Mouse (Mus musculus) kidney, embryonic 16.5 days (tissue): ENCODE measurements around the gene Rps10. TPM values are rescaled to one million over a fixed set of nuclear protein-coding genes. Genes with fewer than 3 reads are reported as not detected.

Experiments used
- ATAC-seq: fragments of 200-750 bp; cut with Nextera tagmentation; 2 replicates; pipeline ENCODE4 v1.8.0; 2017; ENCODE audit warnings: moderate TSS enrichment; ENCODE audit not compliant: low FRiP score, low TSS enrichment
- H3K27ac ChIP-seq: fragments of 300-500 bp; sonication (generic); 2 replicates; pipeline ENCODE4 v1.5.1; 2014; ENCODE audit warnings: low read length
- H3K27me3 ChIP-seq: fragments of 300-500 bp; sonication (generic); 2 replicates; pipeline ENCODE4 v1.6.1; 2014; ENCODE audit warnings: low read length, control low read depth, mixed read lengths; ENCODE audit not compliant: insufficient read depth
- H3K36me3 ChIP-seq: fragments of 300-500 bp; sonication (generic); 2 replicates; pipeline ENCODE4 v1.6.1; 2014; ENCODE audit warnings: low read length, control low read depth, mixed read lengths; ENCODE audit not compliant: insufficient read depth
- H3K4me1 ChIP-seq: fragments of 300-500 bp; sonication (generic); 2 replicates; pipeline ENCODE4 v1.6.1; 2014; ENCODE audit warnings: low read length, control low read depth, mixed read lengths; ENCODE audit not compliant: insufficient read depth
- H3K4me2 ChIP-seq: fragments of 300-500 bp; sonication (generic); replicated peaks from 2 replicates; pipeline ENCODE4 v1.6.1; 2014; ENCODE audit warnings: low read depth, low read length
- H3K4me3 ChIP-seq: fragments of 300-500 bp; sonication (generic); 2 replicates; pipeline ENCODE4 v1.5.1; 2014; ENCODE audit warnings: mild to moderate bottlenecking, low read length
- H3K9ac ChIP-seq: fragments of 300-500 bp; sonication (generic); replicated peaks from 2 replicates; pipeline ENCODE4 v1.6.1; 2014; ENCODE audit warnings: low read length
- H3K9me3 ChIP-seq: fragments of 300-500 bp; sonication (generic); 2 replicates; pipeline ENCODE4 v1.6.1; 2016; ENCODE audit warnings: low read length, control low read depth
- WGBS: fragments of 180-500 bp; shearing (Covaris S2); extraction: QIAGEN DNeasy Blood & Tissue Kit; methylation state at CpG from one replicate; pipeline ENCODE4 v1.1.7; 2014; 5-methylcytosine and 5-hydroxymethylcytosine counted together
- polyA plus RNA-seq: library from polyadenylated mRNA; unstranded; fragments of >200 nt; fragmentation: Nextera tagmentation; extraction: Ambion mirVana; gene quantifications from 2 replicates; pipeline ENCODE4 v1.2.1, GENCODE M21; 2015

Rps10 gene
- polyA plus RNA-seq, 1 experiment from 2014 or later = 825 TPM

- Histone ChIP-seq H3K9ac (no peak overlapping the region), H3K36me3 (peaks cover 40% of the 10 kb centered on the region), H3K4me3 (no peak overlapping the region), H3K4me2 (no peak overlapping the region), H3K27me3 (no peaks in the 10 kb centered on the region), H3K4me1 (peaks cover 29% of the 10 kb centered on the region), H3K27ac (no peak overlapping the region), H3K9me3 (no peaks in the 10 kb centered on the region)
- WGBS = 81% methylated on average over 2 of the region's 2 CpGs
- peak; percentile 37; the same call in 1 of the 2 replicates for ATAC-seq
These were observed 7.0 kb downstream of the Rps10 start for GRCm38 (mm10) chr17:27629249-27630020.

GRCm38 (mm10) chr17:27628376-27628775 is 8.1 kb downstream of the Rps10 start:
- 90% methylated on average over 8 of the region's 8 CpGs for WGBS
- H3K9me3 ChIP-seq = no peaks in the 10 kb centered on the region
- H3K4me1 ChIP-seq = peaks cover 27% of the 10 kb centered on the region
- H3K9ac ChIP-seq = no peak overlapping the region
- peaks cover 34% of the 10 kb centered on the region for H3K36me3 ChIP-seq
- ATAC-seq = no peak
- H3K4me2 ChIP-seq = no peak overlapping the region
- H3K27ac ChIP-seq = no peak overlapping the region
- no peaks in the 10 kb centered on the region for H3K27me3 ChIP-seq
- no peak overlapping the region for H3K4me3 ChIP-seq

DNA sequence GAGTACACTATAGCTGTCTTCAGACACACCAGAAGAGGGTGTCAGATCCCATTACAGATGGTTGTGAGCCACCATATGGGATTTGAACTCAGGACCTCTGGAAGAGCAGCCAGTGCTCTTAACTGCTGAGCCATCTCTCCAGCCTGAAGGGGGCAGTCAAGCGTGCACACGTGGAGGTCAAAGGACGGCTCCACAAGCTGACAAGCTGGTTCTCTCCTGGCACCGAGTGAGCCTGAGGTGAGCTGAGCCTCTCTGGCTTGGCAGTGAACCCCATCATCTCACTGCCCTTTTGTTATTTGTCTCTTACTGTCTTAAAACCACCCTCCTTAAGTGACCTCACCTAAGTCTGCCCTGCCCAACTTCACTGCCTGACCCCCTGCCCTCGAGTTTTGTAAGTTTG is 9.0 kb downstream of the Rps10 start:
- Histone ChIP-seq H3K27me3 (no peaks in the 10 kb centered on the region), H3K9ac (no peak overlapping the region), H3K9me3 (no peaks in the 10 kb centered on the region), H3K4me1 (peaks cover 18% of the 10 kb centered on the region), H3K27ac (no peak overlapping the region), H3K36me3 (peaks cover 25% of the 10 kb centered on the region), H3K4me3 (no peak overlapping the region), H3K4me2 (no peak overlapping the region)
- ATAC-seq = no peak
- 48% methylated on average over 5 of the region's 5 CpGs for WGBS

GRCm38 (mm10) chr17:27626681-27627080 is 9.8 kb downstream of the Rps10 start:
- Histone ChIP-seq H3K27ac (no peak overlapping the region), H3K4me2 (no peak overlapping the region), H3K9ac (no peak overlapping the region), H3K4me1 (peaks cover 16% of the 10 kb centered on the region), H3K27me3 (no peaks in the 10 kb centered on the region), H3K4me3 (no peak overlapping the region), H3K9me3 (no peaks in the 10 kb centered on the region), H3K36me3 (peaks cover 18% of the 10 kb centered on the region)
- 34% methylated on average over 5 of the region's 5 CpGs for WGBS
- ATAC-seq = no peak

- no peak for ATAC-seq
- peaks cover 21% of the 10 kb centered on the region for H3K4me1 ChIP-seq
- 52% methylated on average over 7 of the region's 7 CpGs for WGBS
These were observed 10.8 kb downstream of the Rps10 start for GRCm38 (mm10) chr17:27625455-27626251.

GRCm38 (mm10) chr17:27623360-27624326 is 12.8 kb downstream of the Rps10 start, which contains the start of gene Nudt3:
TSS of gene Nudt3 (minus strand) at chr17:27623495.
- H3K4me1 ChIP-seq = peaks cover 26% of the 10 kb centered on the region
- 7% methylated on average over 86 of the region's 91 CpGs for WGBS
- H3K27ac ChIP-seq = peak within 1 kb of the TSS; percentile 87
- no peaks in the 10 kb centered on the region for H3K27me3 ChIP-seq
- ATAC-seq = peak; percentile 94
- H3K9ac ChIP-seq = peak within 1 kb of the TSS; percentile 93
- H3K4me2 ChIP-seq = peak within 1 kb of the TSS; percentile 73
- H3K36me3 ChIP-seq = no peaks in the 10 kb centered on the region
- peak within 1 kb of the TSS; percentile 78 for H3K4me3 ChIP-seq
- no peaks in the 10 kb centered on the region for H3K9me3 ChIP-seq

More at GRCm38 (mm10) chr17:27625455-27626251, 10.8 kb downstream of the Rps10 start:
- no peak overlapping the region for H3K4me2 ChIP-seq
- H3K4me3 ChIP-seq = no peak overlapping the region
- H3K27me3 ChIP-seq = no peaks in the 10 kb centered on the region
- H3K9ac ChIP-seq = no peak overlapping the region
- H3K36me3 ChIP-seq = peaks cover 8% of the 10 kb centered on the region; the same call in 1 of the 2 replicates
- H3K9me3 ChIP-seq = no peaks in the 10 kb centered on the region
- H3K27ac ChIP-seq = no peak overlapping the region

DNA sequence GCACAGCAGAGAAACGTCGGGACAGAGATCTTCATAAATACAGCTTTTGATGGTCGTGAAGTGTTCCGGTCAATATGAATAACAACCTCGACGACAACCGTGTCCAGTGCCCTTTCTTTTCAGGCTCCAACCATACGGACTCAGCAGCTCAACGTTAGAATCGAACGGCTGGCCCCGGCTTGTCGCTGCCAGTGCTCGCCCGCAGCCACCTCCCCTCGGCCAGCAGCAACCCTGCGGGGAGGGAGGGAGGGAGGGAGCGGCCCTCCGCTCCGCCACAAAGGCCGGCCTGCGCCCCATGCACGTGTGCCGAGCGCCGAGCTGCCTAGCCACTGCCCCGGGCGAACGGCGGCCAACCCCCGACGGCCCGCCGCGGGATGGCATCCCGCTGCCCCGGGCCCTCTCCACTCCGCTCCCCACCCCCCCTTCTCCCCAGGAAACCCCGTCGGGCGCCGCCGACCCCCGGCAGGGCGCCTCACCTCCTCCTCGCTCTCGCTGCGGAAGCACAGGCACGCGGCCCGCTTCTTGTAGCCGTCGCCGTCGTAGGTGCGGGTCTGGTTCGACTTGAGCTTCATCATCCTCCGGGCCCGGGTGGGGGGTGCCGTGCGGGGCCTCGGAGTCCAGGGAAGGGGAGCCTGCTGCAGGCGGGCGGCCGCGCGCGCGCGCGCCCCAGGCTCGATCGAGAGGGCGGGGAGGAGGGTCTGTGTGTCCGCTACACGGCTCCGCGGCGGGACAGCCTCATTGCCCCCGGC is 13.7 kb downstream of the Rps10 start:
- H3K4me2 ChIP-seq = peak overlapping the region; percentile 73
- peak overlapping the region; percentile 87 for H3K27ac ChIP-seq
- peak overlapping the region; percentile 93 for H3K9ac ChIP-seq
- 0% methylated on average over 60 of the region's 80 CpGs for WGBS
- peaks cover 2% of the 10 kb centered on the region; the same call in 1 of the 2 replicates for H3K9me3 ChIP-seq
- peak overlapping the region; percentile 78 for H3K4me3 ChIP-seq
- no peaks in the 10 kb centered on the region for H3K27me3 ChIP-seq
- peaks cover 26% of the 10 kb centered on the region for H3K4me1 ChIP-seq
- ATAC-seq = peak; percentile 64
- peaks cover 7% of the 10 kb centered on the region for H3K36me3 ChIP-seq

DNA sequence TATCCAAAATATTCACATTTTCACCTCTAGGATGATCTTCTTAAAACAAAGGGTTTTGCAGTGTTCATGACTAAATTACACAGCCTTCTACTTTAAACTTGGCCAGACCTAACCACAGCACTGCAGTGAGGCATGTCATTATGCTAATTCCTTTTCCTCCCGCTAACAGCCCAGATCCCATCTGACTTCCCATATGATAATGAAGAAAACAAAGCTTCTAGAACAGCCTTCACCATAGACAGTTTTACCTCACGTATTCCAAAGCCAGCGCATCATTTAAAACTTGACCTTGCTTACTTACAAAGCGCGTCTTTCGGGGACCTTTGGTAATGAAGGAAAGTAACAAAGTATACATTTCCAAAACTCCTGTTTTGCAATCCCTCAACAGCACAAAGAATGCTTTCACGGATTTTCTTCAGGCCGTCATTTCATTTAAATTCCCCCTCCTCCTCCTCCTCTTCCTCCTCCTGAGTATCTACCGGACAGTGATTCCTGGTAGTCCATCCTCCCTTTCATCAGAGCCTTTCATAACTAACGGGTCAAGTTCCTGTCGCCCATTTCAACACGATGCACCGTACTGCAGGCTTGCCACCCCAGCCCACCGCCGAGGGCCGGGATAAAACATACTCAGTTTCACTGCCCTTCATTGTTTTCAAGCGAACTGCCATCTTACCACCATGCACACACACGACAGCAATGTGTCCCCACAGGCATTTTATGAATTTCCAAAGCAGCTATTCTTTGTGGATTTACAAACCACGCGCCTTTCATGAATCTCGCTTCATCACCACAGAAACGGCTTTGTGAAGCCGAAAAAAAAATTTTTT is 14.6 kb downstream of the Rps10 start:
- Histone ChIP-seq H3K9me3 (peaks cover 6% of the 10 kb centered on the region; the same call in 1 of the 2 replicates), H3K4me3 (peak overlapping the region; percentile 78), H3K27ac (peak overlapping the region; percentile 87), H3K27me3 (no peaks in the 10 kb centered on the region), H3K36me3 (peaks cover 15% of the 10 kb centered on the region), H3K9ac (peak overlapping the region; percentile 93), H3K4me2 (peak overlapping the region; percentile 73), H3K4me1 (peaks cover 26% of the 10 kb centered on the region)
- WGBS = 2% methylated on average over 23 of the region's 23 CpGs
- ATAC-seq = no peak
